Comparison of ENCODE assay signal across 8 mouse cellular contexts in genomic region chr2:160066491-160067303, GRCm38 (mm10).
DNase-seq lines count a peak whose midpoint lies in the region; ATAC-seq and TF ChIP-seq lines count a peak whose summit lies in the region.

No protein-coding gene starts in this region.

- ATAC-seq in embryonic facial prominence, embryonic 14.5 days (ENCODE audit: low read depth): peak; percentile 57
- ATAC-seq in intestine, embryonic 14.5 days (replicated peaks; ENCODE audit: low FRiP score, low TSS enrichment, low read depth): no peak
- peak; percentile 58; the same call in 1 of the 2 replicates for ATAC-seq in stomach, embryonic 16.5 days (ENCODE audit: insufficient read depth, low FRiP score)

- H3K9ac ChIP-seq in embryonic facial prominence, embryonic 14.5 days (ENCODE audit: low read depth, low read length): no peak overlapping the region
- H3K9ac ChIP-seq in intestine, embryonic 14.5 days (ENCODE audit: low read length): no peak overlapping the region
- no peak overlapping the region for H3K9ac ChIP-seq in stomach, embryonic 16.5 days (ENCODE audit: low read length)

- no peaks in the 10 kb centered on the region for H3K27me3 ChIP-seq in embryonic facial prominence, embryonic 14.5 days (replicated peaks; ENCODE audit: control insufficient read depth, insufficient read depth, low read length)
- peaks cover 13% of the 10 kb centered on the region; the same call in 1 of the 2 replicates for H3K27me3 ChIP-seq in embryonic facial prominence, embryonic 10.5 days (replicated peaks; ENCODE audit: low read depth, poor library complexity, severe bottlenecking)
- H3K27me3 ChIP-seq in intestine, embryonic 14.5 days (replicated peaks; ENCODE audit: control insufficient read depth, insufficient read depth, low read length): no peaks in the 10 kb centered on the region
- no peaks in the 10 kb centered on the region for H3K27me3 ChIP-seq in stomach, embryonic 16.5 days (ENCODE audit: control insufficient read depth, insufficient read depth, low read length)

- no peak for TF ChIP-seq CTCF in gastrocnemius, adult 2 months (IDR thresholded peaks at IDR 0.05)

- H3K36me3 ChIP-seq in embryonic facial prominence, embryonic 14.5 days (ENCODE audit: control insufficient read depth, insufficient read depth, low read length): no peaks in the 10 kb centered on the region
- H3K36me3 ChIP-seq in embryonic facial prominence, embryonic 10.5 days (replicated peaks): no peaks in the 10 kb centered on the region
- H3K36me3 ChIP-seq in intestine, embryonic 14.5 days (ENCODE audit: control insufficient read depth, insufficient read depth, low read length): no peaks in the 10 kb centered on the region
- no peaks in the 10 kb centered on the region for H3K36me3 ChIP-seq in stomach, embryonic 16.5 days (ENCODE audit: control insufficient read depth, insufficient read depth, low read length)

- no peak overlapping the region for H3K4me3 ChIP-seq in embryonic facial prominence, embryonic 14.5 days (ENCODE audit: low read depth, low read length)
- no peak overlapping the region for H3K4me3 ChIP-seq in embryonic facial prominence, embryonic 10.5 days
- H3K4me3 ChIP-seq in gastrocnemius, adult 2 months: peak overlapping the region; percentile 24
- no peak overlapping the region for H3K4me3 ChIP-seq in intestine, embryonic 14.5 days (ENCODE audit: low read depth, low read length)
- no peak overlapping the region for H3K4me3 ChIP-seq in stomach, embryonic 16.5 days (replicated peaks; ENCODE audit: low read length)

- DNase-seq in embryonic facial prominence, embryonic 14.5 days (ENCODE audit: low spot score): peak; percentile 80
- DNase-seq in embryonic facial prominence, embryonic 10.5 days (ENCODE audit: low spot score): no peak
- DNase-seq in adipocyte (ENCODE audit: low spot score): peak; percentile 95
- peak; percentile 87 for DNase-seq in gastrocnemius, adult 2 months
- no peak for DNase-seq in intestine, embryonic 14.5 days (ENCODE audit: low spot score)
- DNase-seq in left cerebral cortex, postnatal 10 days (ENCODE audit: extremely low spot score in 1 of 2, low spot score in 2 of 2): peak; percentile 31 to 59
- no peak for DNase-seq in B cell, adult 2 months

- peaks cover 8% of the 10 kb centered on the region; the same call in 1 of the 2 replicates for H3K4me1 ChIP-seq in embryonic facial prominence, embryonic 14.5 days (ENCODE audit: control insufficient read depth, insufficient read depth, low read length)
- peaks cover 13% of the 10 kb centered on the region for H3K4me1 ChIP-seq in embryonic facial prominence, embryonic 10.5 days
- peaks cover 14% of the 10 kb centered on the region for H3K4me1 ChIP-seq in intestine, embryonic 14.5 days (replicated peaks; ENCODE audit: control insufficient read depth, insufficient read depth, low read length)
- H3K4me1 ChIP-seq in stomach, embryonic 16.5 days (ENCODE audit: control insufficient read depth, insufficient read depth, low read length): peaks cover 18% of the 10 kb centered on the region; the same call in 1 of the 2 replicates

- no peak overlapping the region for H3K4me2 ChIP-seq in embryonic facial prominence, embryonic 14.5 days (ENCODE audit: low read depth, low read length)
- no peak overlapping the region for H3K4me2 ChIP-seq in intestine, embryonic 14.5 days (ENCODE audit: low read length)
- no peak overlapping the region for H3K4me2 ChIP-seq in stomach, embryonic 16.5 days (ENCODE audit: low read depth, low read length)

- 28% methylated on average over 6 of the region's 6 CpGs for WGBS in embryonic facial prominence, embryonic 14.5 days
- 50% methylated on average over 6 of the region's 6 CpGs for WGBS in embryonic facial prominence, embryonic 10.5 days
- WGBS in intestine, embryonic 14.5 days: 35% methylated on average over 6 of the region's 6 CpGs
- WGBS in stomach, embryonic 16.5 days: 37% methylated on average over 6 of the region's 6 CpGs

- H3K27ac ChIP-seq in embryonic facial prominence, embryonic 14.5 days (replicated peaks; ENCODE audit: low read depth, low read length): no peak overlapping the region
- no peak overlapping the region for H3K27ac ChIP-seq in embryonic facial prominence, embryonic 10.5 days (replicated peaks)
- peak overlapping the region; percentile 81 for H3K27ac ChIP-seq in gastrocnemius, adult 2 months
- H3K27ac ChIP-seq in intestine, embryonic 14.5 days (ENCODE audit: low read depth): 0 out of 2 replicates have a peak overlapping the region, but pooled peaks have one; percentile 0
- peak overlapping the region; percentile 66 for H3K27ac ChIP-seq in stomach, embryonic 16.5 days (ENCODE audit: low read length)

- intact Hi-C loops in gastrocnemius, adult 2 months (cut with DNase I): loop anchor here (2.0 kb wide), 1 partner anchor 302 kb away; no protein-coding TSS in a partner anchor
- intact Hi-C loops in left cerebral cortex, postnatal 10 days (cut with DNase I): no loop called here

- H3K9me3 ChIP-seq in embryonic facial prominence, embryonic 14.5 days (ENCODE audit: control insufficient read depth, low read length): no peaks in the 10 kb centered on the region
- no peaks in the 10 kb centered on the region for H3K9me3 ChIP-seq in embryonic facial prominence, embryonic 10.5 days
- H3K9me3 ChIP-seq in intestine, embryonic 14.5 days (ENCODE audit: control insufficient read depth, low read length): no peaks in the 10 kb centered on the region
- no peaks in the 10 kb centered on the region for H3K9me3 ChIP-seq in stomach, embryonic 16.5 days (replicated peaks; ENCODE audit: control insufficient read depth, low read length)

Comparison
In these comparisons a context has a peak if more than half of its experiments do, and no peak if none do; other contexts are left out.
1. DNase-seq: peak in embryonic facial prominence, embryonic 14.5 days (single experiment), adipocyte (single experiment), gastrocnemius, adult 2 months (single experiment) and left cerebral cortex, postnatal 10 days (2 of 2); none in embryonic facial prominence, embryonic 10.5 days (single experiment), intestine, embryonic 14.5 days (single experiment) and B cell, adult 2 months (0 of 2).
2. H3K27ac ChIP-seq: peak in gastrocnemius, adult 2 months (single experiment), intestine, embryonic 14.5 days (single experiment) and stomach, embryonic 16.5 days (single experiment); none in embryonic facial prominence, embryonic 14.5 days (single experiment) and embryonic facial prominence, embryonic 10.5 days (single experiment).